ENCODE assay signal across 19 mouse cellular contexts in the genomic region with DNA sequence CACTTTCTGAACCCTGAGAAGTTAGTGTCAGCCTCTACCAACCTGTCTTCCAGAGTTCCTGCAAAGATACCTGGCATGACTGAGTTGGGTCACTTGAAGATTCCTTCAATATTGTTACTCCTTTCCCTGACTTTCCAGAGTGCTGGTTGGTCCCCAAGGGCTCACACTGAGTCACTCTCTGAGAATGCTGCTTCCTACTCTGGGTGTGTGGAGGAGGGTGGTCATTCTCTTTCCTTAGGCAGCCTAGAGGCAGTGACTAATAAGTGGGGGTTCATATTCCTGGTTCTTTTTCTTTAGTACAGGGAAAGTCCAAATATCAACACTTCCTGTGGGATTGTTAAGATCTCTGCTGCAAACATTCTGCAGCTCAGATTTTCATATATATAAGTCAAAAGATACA. TPM values are rescaled to one million over a fixed set of nuclear protein-coding genes. Genes with fewer than 3 reads are reported as not detected.
"Had no signal": no experiment of that assay in that cellular context is flagged by ENCODE, and none has a peak within 500 bp of the region (broad histone marks: within the 10 kb centered on the region; RNA-seq: fewer than 3 reads in every experiment).

No protein-coding gene starts in this region.

- DNase-seq: kidney, adult 9 months; kidney, postnatal 14 days; kidney, postnatal 4 days; layer of hippocampus, adult 9-11 months; liver, embryonic 13.5 days; lung, adult 2 months; lung, postnatal 14 days; lung, postnatal 4 days; midbrain, embryonic 14.5 days; right cerebral cortex, postnatal 25 days; spleen, adult 18-20 months; thymus, postnatal 36 days had no signal

- H3K27me3 ChIP-seq: liver, embryonic 13.5 days; neural tube, embryonic 13.5 days; stomach, embryonic 15.5 days had no signal

RNA-seq across cellular contexts. Expression of gene Unc13c, which starts 16.4 kb away (rescaled TPM):
- total RNA-seq: liver, adult 2 months; megakaryocyte progenitor cell, adult 5-6 weeks; megakaryocyte-erythroid progenitor cell, adult 5-6 weeks; neutrophil, adult 5-6 weeks had no signal
- polyA plus RNA-seq: liver, adult 2 months; lung, adult 2 months; thymus, postnatal 0 days had no signal
